Mouse (Mus musculus) cerebellum, adult 18-20 months (tissue): ENCODE measurements around the gene Tmem123.

Experiments
- DNase-seq, 2 experiments: peaks; one replicate each; pipeline ENCODE4 v3.0.0; 2021

The Tmem123 gene

GRCm38 (mm10) chr9:7829531-7830528 is 66.0 kb downstream of the Tmem123 start:
- no peak for DNase-seq

GRCm38 (mm10) chr9:7833421-7833820 is 69.6 kb downstream of the Tmem123 start:
- DNase-seq, result no peak

DNA sequence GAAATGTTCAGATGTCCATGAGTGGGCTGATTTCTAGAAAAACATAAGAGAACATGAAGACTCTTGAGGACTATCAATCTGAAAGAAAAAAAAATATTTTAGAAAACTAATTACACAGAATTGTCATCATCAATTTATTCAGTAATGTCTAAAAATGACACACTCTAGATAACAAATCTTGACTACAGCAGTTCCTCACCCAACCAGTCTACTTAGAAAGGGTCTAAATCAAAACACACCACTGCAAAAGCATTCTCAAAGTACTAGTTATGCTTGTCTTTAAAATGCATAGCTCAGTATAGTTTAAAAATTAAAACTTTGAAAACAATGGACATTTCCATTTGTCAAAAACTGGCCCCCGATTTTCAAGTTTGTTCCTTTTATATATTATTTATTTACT is 71.5 kb downstream of the Tmem123 start:
- DNase-seq, result no peak

DNA sequence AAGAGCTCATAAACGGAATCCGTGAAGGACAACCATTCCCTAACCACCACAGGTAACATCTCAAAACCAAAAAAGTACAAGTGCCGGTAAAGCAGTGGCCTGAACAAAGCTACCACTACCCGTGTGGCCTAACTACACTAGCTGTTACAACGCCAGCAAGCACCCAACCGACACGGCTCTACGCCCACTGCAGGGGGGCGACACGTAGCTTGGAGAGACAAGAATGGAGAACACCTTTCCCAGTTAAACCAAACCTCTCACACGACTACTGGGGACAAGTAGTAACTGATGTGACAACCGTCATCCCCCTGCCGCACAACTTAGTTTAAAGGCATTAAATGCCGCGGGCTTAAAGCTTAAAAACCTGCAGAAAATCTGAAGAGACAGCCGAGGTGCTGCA is 72.5 kb downstream of the Tmem123 start:
- DNase-seq, result peak; percentile 50 to 59

DNA sequence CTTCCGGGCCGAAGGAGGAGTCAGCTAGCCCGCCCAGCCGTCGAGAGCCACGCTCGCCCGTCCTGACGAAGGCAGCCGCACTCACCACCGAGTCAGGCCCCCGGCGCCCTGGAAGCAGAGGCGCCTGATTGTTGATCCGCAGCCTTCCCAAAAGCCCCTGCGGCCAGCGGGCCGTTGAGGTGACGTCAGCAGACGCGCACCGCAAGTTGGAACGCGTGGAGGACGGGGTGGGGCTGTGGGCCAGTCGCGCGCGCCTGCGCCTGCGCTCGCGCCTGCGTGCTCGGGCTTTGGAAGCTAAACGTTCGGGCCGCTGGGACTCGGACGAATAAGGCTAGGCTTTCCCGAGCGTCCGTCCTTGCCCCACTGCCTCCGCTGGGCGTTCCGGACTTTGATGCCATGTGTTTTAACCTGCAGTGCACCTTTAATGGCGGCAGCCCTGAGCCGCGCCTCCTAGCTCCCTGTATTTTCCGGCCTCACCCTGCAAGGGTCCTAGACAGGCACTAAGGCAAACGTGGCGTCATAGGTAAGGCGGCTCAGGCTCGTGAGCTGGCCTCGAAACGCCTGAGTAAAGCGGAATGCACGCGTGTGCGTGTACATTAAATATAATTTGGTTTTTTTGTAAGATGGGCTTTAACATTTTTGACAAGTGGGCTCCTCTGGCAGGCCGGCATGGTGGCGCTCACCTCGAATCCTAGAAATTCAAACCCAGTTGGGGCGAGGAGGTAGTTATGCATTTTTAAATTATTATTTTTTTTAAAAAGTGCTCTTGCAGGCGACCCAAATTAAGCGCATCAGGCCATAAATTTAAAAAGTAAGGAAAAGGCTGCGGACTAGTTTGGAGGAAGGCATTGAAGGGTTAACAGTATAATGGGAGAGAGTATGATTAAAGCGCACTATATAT is 73.3 kb downstream of the Tmem123 start, which contains the start of gene Birc2:
Birc2 (minus strand) TSS at position 160 of the 901 bp plus-strand sequence.
- peak; percentile 96 to 97 for DNase-seq

DNA sequence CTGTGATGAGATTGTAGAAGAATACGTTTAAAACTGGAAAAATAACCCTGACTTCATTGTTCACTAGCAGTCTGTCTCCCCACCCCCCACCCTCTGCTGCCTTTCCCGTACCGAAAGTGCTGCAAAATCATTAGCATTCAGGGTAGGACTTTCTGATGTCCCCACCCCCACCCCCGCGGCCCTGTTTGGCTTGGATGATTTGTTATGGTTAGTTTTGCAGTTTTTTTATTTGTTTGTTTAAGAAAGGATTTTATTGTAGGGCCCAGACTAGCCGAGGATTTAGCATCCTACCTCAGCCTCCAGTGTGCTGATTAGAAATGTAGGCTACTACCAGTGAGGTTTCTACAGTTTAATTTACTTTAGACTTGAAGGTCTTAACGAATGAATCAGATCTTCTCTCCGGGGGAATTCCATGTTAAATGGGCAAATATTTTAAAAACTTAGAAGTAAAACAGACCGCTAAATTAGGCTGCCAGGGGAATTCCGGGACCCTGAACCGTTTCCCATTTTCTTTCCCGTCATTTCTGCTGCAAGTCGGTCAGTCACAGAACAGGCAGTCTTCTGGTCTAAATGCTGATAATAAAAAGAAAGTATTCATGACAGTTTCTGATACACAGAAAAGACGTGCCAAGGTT is 74.1 kb downstream of the Tmem123 start:
- peak in 1 of 2 experiments; percentile 25 for DNase-seq

GRCm38 (mm10) chr9:7841221-7841620 is 77.4 kb downstream of the Tmem123 start:
- no peak for DNase-seq
